27 mouse cellular contexts compared by ENCODE assay signal in genomic region chr16:91174401-91174800, GRCm38 (mm10). TPM values are rescaled to one million over a fixed set of nuclear protein-coding genes. Genes with fewer than 3 reads are reported as not detected.
DNase-seq lines count a peak whose midpoint lies in the region; ATAC-seq and TF ChIP-seq lines count a peak whose summit lies in the region.
"Had no signal": no experiment of that assay in that cellular context is flagged by ENCODE, and none has a peak within 500 bp of the region (broad histone marks: within the 10 kb centered on the region; RNA-seq: fewer than 3 reads in every experiment).

No protein-coding gene starts in this region.

- H3K4me2 ChIP-seq in midbrain, embryonic 16.5 days (ENCODE audit: low read length): no peak overlapping the region
- peak overlapping the region; percentile 28 for H3K4me2 ChIP-seq in forebrain, embryonic 11.5 days (ENCODE audit: low read depth, low read length, severe bottlenecking)
- no peak overlapping the region for H3K4me2 ChIP-seq in forebrain, embryonic 15.5 days (replicated peaks)
- H3K4me2 ChIP-seq in midbrain, embryonic 15.5 days: no peak overlapping the region
- H3K4me2 ChIP-seq: heart, embryonic 13.5 days; liver, embryonic 12.5 days; neural tube, embryonic 15.5 days; stomach, embryonic 15.5 days had no signal

- peaks cover 99% of the 10 kb centered on the region for H3K27me3 ChIP-seq in midbrain, embryonic 10.5 days (ENCODE audit: low read depth, poor library complexity, severe bottlenecking)
- H3K27me3 ChIP-seq in midbrain, embryonic 16.5 days (ENCODE audit: control insufficient read depth, insufficient read depth, low read depth, low read length): peaks cover 33% of the 10 kb centered on the region
- H3K27me3 ChIP-seq in forebrain, embryonic 11.5 days (ENCODE audit: control insufficient read depth, insufficient read depth, low read length): peaks cover 33% of the 10 kb centered on the region
- peaks cover 72% of the 10 kb centered on the region for H3K27me3 ChIP-seq in forebrain, embryonic 15.5 days
- H3K27me3 ChIP-seq in midbrain, embryonic 15.5 days (replicated peaks): peaks cover 64% of the 10 kb centered on the region
- peaks cover 2% of the 10 kb centered on the region; the same call in 1 of the 2 replicates for H3K27me3 ChIP-seq in thymus, adult 2 months (ENCODE audit: control insufficient read depth, insufficient read depth, low read length)
- H3K27me3 ChIP-seq: heart, embryonic 13.5 days had no signal

- DNase-seq in midbrain, embryonic 10.5 days (ENCODE audit: low spot score): no peak
- DNase-seq in forebrain, embryonic 11.5 days (ENCODE audit: low spot score): peak; percentile 43
- DNase-seq in thymus, adult 2 months: no peak
- DNase-seq in embryo, embryonic 10 days (ENCODE audit: low spot score): no peak
- DNase-seq: adrenal gland, postnatal 25 days; cerebellum, adult 2 months; kidney, postnatal 14 days; liver, postnatal 0 days; lung, postnatal 36 days; right cerebral cortex, postnatal 14 days; thymus, postnatal 14 days had no signal

- no peak overlapping the region for H3K4me3 ChIP-seq in midbrain, embryonic 10.5 days
- H3K4me3 ChIP-seq in midbrain, embryonic 16.5 days (ENCODE audit: low read depth, low read length): no peak overlapping the region
- no peak overlapping the region for H3K4me3 ChIP-seq in forebrain, embryonic 11.5 days (ENCODE audit: low read depth, low read length)
- H3K4me3 ChIP-seq in forebrain, embryonic 15.5 days: no peak overlapping the region
- no peak overlapping the region for H3K4me3 ChIP-seq in midbrain, embryonic 15.5 days
- no peak overlapping the region for H3K4me3 ChIP-seq in thymus, adult 2 months (ENCODE audit: control insufficient read depth, insufficient read depth, low read length)
- H3K4me3 ChIP-seq: heart, embryonic 13.5 days; left cerebral cortex, adult 2 months; liver, embryonic 12.5 days; megakaryocyte, embryonic 14.5 days; neural tube, embryonic 15.5 days; stomach, embryonic 15.5 days had no signal

- 51% methylated on average over 4 of the region's 4 CpGs for WGBS in midbrain, embryonic 10.5 days
- 39% methylated on average over 4 of the region's 4 CpGs for WGBS in midbrain, embryonic 16.5 days
- 44% methylated on average over 4 of the region's 4 CpGs for WGBS in forebrain, embryonic 11.5 days
- WGBS in forebrain, embryonic 15.5 days: 34% methylated on average over 4 of the region's 4 CpGs
- WGBS in midbrain, embryonic 15.5 days: 58% methylated on average over 4 of the region's 4 CpGs
- WGBS in thymus, adult 2 months: 92% methylated on average over 4 of the region's 4 CpGs

- no peak for TF ChIP-seq POLR2A in thymus, adult 2 months (IDR thresholded peaks at IDR 0.05; ENCODE audit: control insufficient read depth, extremely low read depth, insufficient read depth, low read length, poor library complexity)

- TF ChIP-seq CTCF in thymus, adult 2 months (IDR thresholded peaks at IDR 0.05; ENCODE audit: borderline replicate concordance, control insufficient read depth, extremely low read depth, insufficient read depth, low read length, poor library complexity): no peak

- H3K9ac ChIP-seq in midbrain, embryonic 16.5 days (ENCODE audit: low read depth, low read length): no peak overlapping the region
- no peak overlapping the region; the same call in 1 of the 2 replicates for H3K9ac ChIP-seq in forebrain, embryonic 11.5 days (ENCODE audit: low read length)
- H3K9ac ChIP-seq in forebrain, embryonic 15.5 days (replicated peaks): no peak overlapping the region
- H3K9ac ChIP-seq in midbrain, embryonic 15.5 days: no peak overlapping the region
- H3K9ac ChIP-seq: heart, embryonic 13.5 days; liver, embryonic 12.5 days; liver, postnatal 0 days; neural tube, embryonic 15.5 days; stomach, embryonic 15.5 days had no signal

- H3K4me1 ChIP-seq in midbrain, embryonic 10.5 days: peaks cover 47% of the 10 kb centered on the region
- peaks cover 17% of the 10 kb centered on the region for H3K4me1 ChIP-seq in midbrain, embryonic 16.5 days (ENCODE audit: control insufficient read depth, insufficient read depth, low read length)
- peaks cover 38% of the 10 kb centered on the region for H3K4me1 ChIP-seq in forebrain, embryonic 11.5 days (replicated peaks; ENCODE audit: control insufficient read depth, insufficient read depth, low read length)
- H3K4me1 ChIP-seq in forebrain, embryonic 15.5 days: peaks cover 53% of the 10 kb centered on the region
- H3K4me1 ChIP-seq in midbrain, embryonic 15.5 days: peaks cover 33% of the 10 kb centered on the region
- H3K4me1 ChIP-seq in thymus, adult 2 months (replicated peaks; ENCODE audit: control insufficient read depth, insufficient read depth, low read length): no peaks in the 10 kb centered on the region

- H3K9me3 ChIP-seq in midbrain, embryonic 10.5 days (replicated peaks): no peaks in the 10 kb centered on the region
- no peaks in the 10 kb centered on the region for H3K9me3 ChIP-seq in midbrain, embryonic 16.5 days (replicated peaks; ENCODE audit: control insufficient read depth, low read length, poor library complexity, severe bottlenecking)
- H3K9me3 ChIP-seq in forebrain, embryonic 11.5 days (ENCODE audit: control insufficient read depth, low read length): no peaks in the 10 kb centered on the region
- no peaks in the 10 kb centered on the region for H3K9me3 ChIP-seq in forebrain, embryonic 15.5 days
- H3K9me3 ChIP-seq in midbrain, embryonic 15.5 days: no peaks in the 10 kb centered on the region
- H3K9me3 ChIP-seq: heart, embryonic 13.5 days; liver, embryonic 12.5 days; megakaryocyte, embryonic 14.5 days; neural tube, embryonic 15.5 days; stomach, embryonic 15.5 days had no signal

- H3K36me3 ChIP-seq in midbrain, embryonic 10.5 days: no peaks in the 10 kb centered on the region
- no peaks in the 10 kb centered on the region for H3K36me3 ChIP-seq in midbrain, embryonic 16.5 days (ENCODE audit: control insufficient read depth, insufficient read depth, low read length)
- H3K36me3 ChIP-seq in forebrain, embryonic 11.5 days (ENCODE audit: control insufficient read depth, insufficient read depth, low read length): no peaks in the 10 kb centered on the region
- no peaks in the 10 kb centered on the region for H3K36me3 ChIP-seq in forebrain, embryonic 15.5 days
- no peaks in the 10 kb centered on the region for H3K36me3 ChIP-seq in midbrain, embryonic 15.5 days (replicated peaks)
- no peaks in the 10 kb centered on the region for H3K36me3 ChIP-seq in thymus, adult 2 months (ENCODE audit: control insufficient read depth, insufficient read depth, low read length)
- H3K36me3 ChIP-seq: heart, embryonic 13.5 days; liver, embryonic 12.5 days; neural tube, embryonic 15.5 days; stomach, embryonic 15.5 days had no signal

- ATAC-seq in midbrain, embryonic 16.5 days: no peak
- no peak for ATAC-seq in forebrain, embryonic 11.5 days (replicated peaks; ENCODE audit: low FRiP score)
- no peak for ATAC-seq in forebrain, embryonic 15.5 days (replicated peaks)
- ATAC-seq in midbrain, embryonic 15.5 days (replicated peaks): peak; percentile 57
- ATAC-seq: CD4-positive, CD25-positive, alpha-beta regulatory T cell, adult 4 months; intestine, embryonic 16.5 days; liver, embryonic 12.5 days; liver, postnatal 0 days had no signal

- H3K27ac ChIP-seq in midbrain, embryonic 10.5 days (replicated peaks): peak overlapping the region; percentile 68
- no peak overlapping the region for H3K27ac ChIP-seq in midbrain, embryonic 16.5 days (ENCODE audit: low read length)
- H3K27ac ChIP-seq in forebrain, embryonic 11.5 days (ENCODE audit: low read depth, low read length): peak overlapping the region; percentile 44
- peak overlapping the region; percentile 58 for H3K27ac ChIP-seq in forebrain, embryonic 15.5 days (replicated peaks)
- no peak overlapping the region for H3K27ac ChIP-seq in midbrain, embryonic 15.5 days
- no peak overlapping the region for H3K27ac ChIP-seq in thymus, adult 2 months (ENCODE audit: control insufficient read depth, insufficient read depth, low read length)
- H3K27ac ChIP-seq: heart, embryonic 13.5 days; left cerebral cortex, adult 2 months; liver, embryonic 12.5 days; stomach, embryonic 15.5 days had no signal

RNA-seq across cellular contexts. Expression of gene Olig2, which starts 50.9 kb away (rescaled TPM):
- 7.4 and 7.6 TPM in 2 replicates for polyA plus RNA-seq in midbrain, embryonic 10.5 days (2016; fragmentation: Nextera tagmentation; extraction: Ambion mirVana)
- 8.5 and 9.9 TPM in 2 replicates for polyA plus RNA-seq in midbrain, embryonic 16.5 days (2015; fragmentation: Nextera tagmentation; extraction: Ambion mirVana)
- 20.3 and 27.4 TPM in 2 replicates for polyA plus RNA-seq in forebrain, embryonic 11.5 days (2014; fragmentation: Nextera tagmentation; extraction: Ambion mirVana)
- 7.1 and 8.6 TPM in 2 replicates for polyA plus RNA-seq in forebrain, embryonic 15.5 days (2015; fragmentation: Nextera tagmentation; extraction: Ambion mirVana)
- 10.4 and 10.7 TPM in 2 replicates for polyA plus RNA-seq in midbrain, embryonic 15.5 days (2015; fragmentation: Nextera tagmentation; extraction: Ambion mirVana)
- polyA plus RNA-seq in thymus, adult 2 months (2012; rRNA removed): 0.11 and 0.12 TPM in 2 replicates
- polyA plus RNA-seq: CD4-positive, CD25-positive, alpha-beta regulatory T cell, adult 4 months; gonadal fat pad, adult 2 months; heart, embryonic 13.5 days; intestine, embryonic 16.5 days; kidney, embryonic 14.5 days; liver, embryonic 12.5 days; liver, postnatal 0 days; lung, embryonic 16.5 days; small intestine, adult 2 months; stomach, embryonic 15.5 days; urinary bladder, adult 2 months had no signal

Comparison
In these comparisons a context has a peak if more than half of its experiments do, and no peak if none do; other contexts are left out.
1. H3K27ac ChIP-seq: peak in midbrain, embryonic 10.5 days (single experiment), forebrain, embryonic 11.5 days (single experiment) and forebrain, embryonic 15.5 days (single experiment); none in midbrain, embryonic 16.5 days (single experiment), midbrain, embryonic 15.5 days (single experiment) and thymus, adult 2 months (single experiment).